Mouse (Mus musculus): ENCODE data around the gene Stkld1. TPM values are rescaled to one million over a fixed set of nuclear protein-coding genes. Genes with fewer than 3 reads are reported as not detected.

Stkld1 gene
- polyA plus RNA-seq, 1 experiment from 2014 or later: 0.06 TPM

- in situ Hi-C loops (cut with MboI; ENCODE audit: low pct_unique_long_range_greater_than_20kb): no loop called here
Measured at GRCm38 (mm10) chr2:26997993-26998392, 64.1 kb downstream of the Stkld1 start.

More at GRCm38 (mm10) chr2:26997993-26998392, 64.1 kb downstream of the Stkld1 start:
- ChIA-PET CTCF (interaction anchor here (1.3 kb wide), 1 partner anchor 12 kb away, joined by 3 read pairs; no protein-coding TSS in a partner anchor), POLR2A (no interaction called here)
- no peak for ATAC-seq
- peaks cover 21% of the 10 kb centered on the region for H3K27me3 ChIP-seq
- no peak for DNase-seq (ENCODE audit: low read depth, low spot score)
- TF ChIP-seq CTCF (IDR thresholded peaks at IDR 0.05): no peak

Other genes starting within 250 kb of the Stkld1 start
- not detected for gene Abo, start 69.1 kb upstream of the Stkld1 start, polyA plus RNA-seq (2021)
- 25.2 TPM for gene Surf6, start 31.2 kb upstream of the Stkld1 start, polyA plus RNA-seq (2021)
- 47.1 TPM for gene Med22, start 23.4 kb upstream of the Stkld1 start, polyA plus RNA-seq (2021)
- 697 TPM for gene Rpl7a, start 23.3 kb upstream of the Stkld1 start, polyA plus RNA-seq (2021)
- gene Surf2, start 17.7 kb upstream of the Stkld1 start, polyA plus RNA-seq (2021): 52.0 TPM
- gene Surf1, start 17.5 kb upstream of the Stkld1 start, polyA plus RNA-seq (2021): 72.2 TPM
- 181 TPM for gene Surf4, start 119 bp upstream of the Stkld1 start, polyA plus RNA-seq (2021)
- 51.8 TPM for gene Rexo4, start 30.3 kb downstream of the Stkld1 start, polyA plus RNA-seq (2021)
- gene Adamts13, start 39.4 kb downstream of the Stkld1 start, polyA plus RNA-seq (2021): 0.04 TPM
- gene Cacfd1, start 75.9 kb downstream of the Stkld1 start, polyA plus RNA-seq (2021): 47.6 TPM
- gene Slc2a6, start 94.0 kb downstream of the Stkld1 start, polyA plus RNA-seq (2021): 0.21 TPM
- 0.22 TPM for gene Mymk, start 138.1 kb downstream of the Stkld1 start, polyA plus RNA-seq (2021)
- gene Adamtsl2, start 145.3 kb downstream of the Stkld1 start, polyA plus RNA-seq (2021): 0.49 TPM
- gene Fam163b, start 208.4 kb downstream of the Stkld1 start, polyA plus RNA-seq (2021): not detected
- not detected for gene Dbh, start 231.2 kb downstream of the Stkld1 start, polyA plus RNA-seq (2021)

Measured in Patski (cell line).